Mouse (Mus musculus): Measurements from ENCODE around the gene Prcd. TPM values are rescaled to one million over a fixed set of nuclear protein-coding genes. Genes with fewer than 3 reads are reported as not detected.

Prcd gene
- polyA plus RNA-seq, 1 experiment from 2014 or later = 2.8 TPM

DNA sequence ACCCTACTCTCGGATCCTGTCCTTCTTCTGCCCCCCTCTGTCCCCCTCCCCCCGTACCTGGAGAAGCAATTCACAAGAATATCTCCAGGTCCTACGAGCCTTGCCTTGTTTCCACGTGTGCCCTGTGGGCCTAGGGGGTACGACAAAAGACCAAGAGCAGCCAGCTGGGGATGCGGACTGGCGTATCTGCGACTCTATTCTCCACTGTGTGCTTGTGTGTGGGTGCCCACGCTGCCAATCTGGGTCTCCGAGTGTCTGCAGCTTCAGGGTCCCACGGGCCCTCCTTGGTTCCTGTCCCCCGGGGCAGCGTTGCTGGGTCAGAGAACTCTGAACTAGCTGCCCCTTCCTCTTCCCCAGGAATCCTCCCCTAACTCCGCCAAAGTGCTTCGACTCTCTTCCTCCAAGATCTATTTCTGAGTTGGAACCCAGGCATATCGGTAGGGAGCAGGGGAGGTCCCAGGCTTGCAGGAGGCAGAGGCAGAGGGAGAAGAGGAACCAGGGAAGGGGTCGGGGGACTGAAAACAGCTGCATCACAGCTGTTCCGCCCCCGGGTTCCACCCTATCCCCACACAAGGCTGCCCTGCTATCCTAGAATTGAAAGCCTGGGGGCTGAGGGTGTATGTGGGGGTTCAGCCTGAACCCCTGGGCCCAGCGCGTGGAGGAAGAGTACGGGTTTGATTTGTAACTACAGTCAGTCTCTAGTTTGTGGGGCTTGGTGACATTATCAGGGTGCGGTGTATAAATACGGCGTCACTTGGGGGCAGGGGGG, 820 bp upstream of the Prcd start:
- H3K4me2 ChIP-seq (replicated peaks) = peak overlapping the region; percentile 98
- no peak overlapping the region for H3K27ac ChIP-seq
- ATAC-seq (ENCODE audit: low FRiP score) = no peak
- WGBS = 59% methylated on average over 25 of the region's 25 CpGs
- H3K9ac ChIP-seq = peak overlapping the region; percentile 78
- peak overlapping the region; percentile 55 for H3K4me3 ChIP-seq (replicated peaks; ENCODE audit: low read length)
- no peaks in the 10 kb centered on the region for H3K36me3 ChIP-seq (replicated peaks; ENCODE audit: control insufficient read depth, insufficient read depth)
- H3K9me3 ChIP-seq (ENCODE audit: control insufficient read depth, low read length) = no peaks in the 10 kb centered on the region
- no peak for DNase-seq (ENCODE audit: low spot score)
- peaks cover 19% of the 10 kb centered on the region; the same call in 1 of the 2 replicates for H3K4me1 ChIP-seq (replicated peaks; ENCODE audit: control insufficient read depth, insufficient read depth, low read length)
- H3K27me3 ChIP-seq (ENCODE audit: control insufficient read depth, insufficient read depth, low read length) = 0 out of 2 replicates have a peak, but pooled peaks cover 10% of the 10 kb centered on the region

GRCm38 (mm10) chr11:116653709-116654221, 431 bp downstream of the Prcd start:
- H3K4me1 ChIP-seq (replicated peaks; ENCODE audit: control insufficient read depth, insufficient read depth, low read length) = peaks cover 23% of the 10 kb centered on the region

DNA sequence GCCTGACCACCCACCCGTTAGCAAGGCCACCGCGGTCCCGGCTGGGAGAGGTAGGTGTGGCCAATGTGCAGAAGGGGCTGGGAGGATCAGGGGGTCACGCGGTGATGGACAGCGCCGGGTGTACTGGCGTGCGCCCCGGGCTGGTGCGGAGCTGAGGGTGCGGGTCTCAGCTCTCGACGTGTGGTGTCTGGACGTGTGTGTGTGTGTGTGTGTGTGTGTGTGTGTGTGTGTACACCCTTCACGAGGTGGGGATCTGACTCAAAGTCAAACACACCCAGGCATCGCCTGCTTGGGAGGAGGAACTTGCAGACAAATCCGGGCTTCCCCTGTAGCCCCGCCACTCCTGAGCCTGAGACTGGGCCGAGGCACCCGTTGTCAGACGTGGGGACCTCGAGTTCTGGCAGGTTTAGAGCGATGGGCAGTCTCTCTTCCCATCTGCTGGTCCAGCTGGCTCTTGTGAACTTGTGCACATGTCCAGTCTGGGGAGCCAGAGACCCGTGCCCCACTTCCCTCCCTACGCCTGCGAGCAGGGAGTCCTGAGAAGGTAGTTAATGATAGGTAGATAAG, 1.0 kb downstream of the Prcd start, which contains the start of gene Cygb:
Gene Cygb (minus strand): TSS at position 59 of the 567 bp plus-strand sequence.
- H3K4me1 ChIP-seq (replicated peaks; ENCODE audit: control insufficient read depth, insufficient read depth, low read length) = peaks cover 23% of the 10 kb centered on the region
- peak within 1 kb of the TSS; percentile 98 for H3K4me2 ChIP-seq (replicated peaks)
- WGBS = 7% methylated on average over 28 of the region's 28 CpGs
- H3K27me3 ChIP-seq (ENCODE audit: control insufficient read depth, insufficient read depth, low read length) = 0 out of 2 replicates have a peak, but pooled peaks cover 10% of the 10 kb centered on the region
- H3K36me3 ChIP-seq (replicated peaks; ENCODE audit: control insufficient read depth, insufficient read depth) = no peaks in the 10 kb centered on the region
- peak within 1 kb of the TSS; percentile 78 for H3K9ac ChIP-seq
- no peaks in the 10 kb centered on the region for H3K9me3 ChIP-seq (ENCODE audit: control insufficient read depth, low read length)
- peak; percentile 34 for DNase-seq (ENCODE audit: low spot score)
- peak within 1 kb of the TSS; percentile 55 for H3K4me3 ChIP-seq (replicated peaks; ENCODE audit: low read length)
- no peak for ATAC-seq (ENCODE audit: low FRiP score)
- peak within 1 kb of the TSS; percentile 2; the same call in 1 of the 2 replicates for H3K27ac ChIP-seq

More at GRCm38 (mm10) chr11:116653709-116654221, 431 bp downstream of the Prcd start:
- Histone ChIP-seq H3K9me3 (ENCODE audit: control insufficient read depth, low read length) (no peaks in the 10 kb centered on the region), H3K27me3 (ENCODE audit: control insufficient read depth, insufficient read depth, low read length) (0 out of 2 replicates have a peak, but pooled peaks cover 10% of the 10 kb centered on the region), H3K36me3 (replicated peaks; ENCODE audit: control insufficient read depth, insufficient read depth) (no peaks in the 10 kb centered on the region), H3K27ac (peak overlapping the region; percentile 2; the same call in 1 of the 2 replicates), H3K4me2 (replicated peaks) (peak overlapping the region; percentile 98), H3K4me3 (replicated peaks; ENCODE audit: low read length) (peak overlapping the region; percentile 55), H3K9ac (peak overlapping the region; percentile 78)
- ATAC-seq (ENCODE audit: low FRiP score) = peak; percentile 32
- DNase-seq (ENCODE audit: low spot score) = peak; percentile 45
- 1% methylated on average over 43 of the region's 47 CpGs for WGBS

GRCm38 (mm10) chr11:116656348-116657191, 3.2 kb downstream of the Prcd start:
- DNase-seq (ENCODE audit: low spot score) (no peak), ATAC-seq (ENCODE audit: low FRiP score) (no peak)
- no peak overlapping the region for H3K27ac ChIP-seq
- no peaks in the 10 kb centered on the region for H3K9me3 ChIP-seq (ENCODE audit: control insufficient read depth, low read length)
- no peak overlapping the region for H3K4me2 ChIP-seq (replicated peaks)
- no peak overlapping the region for H3K9ac ChIP-seq
- peaks cover 42% of the 10 kb centered on the region for H3K4me1 ChIP-seq (replicated peaks; ENCODE audit: control insufficient read depth, insufficient read depth, low read length)
- H3K36me3 ChIP-seq (replicated peaks; ENCODE audit: control insufficient read depth, insufficient read depth) = no peaks in the 10 kb centered on the region
- 70% methylated on average over 16 of the region's 16 CpGs for WGBS
- 0 out of 2 replicates have a peak, but pooled peaks cover 10% of the 10 kb centered on the region for H3K27me3 ChIP-seq (ENCODE audit: control insufficient read depth, insufficient read depth, low read length)
- no peak overlapping the region for H3K4me3 ChIP-seq (replicated peaks; ENCODE audit: low read length)

- Histone ChIP-seq H3K9ac (peak overlapping the region; percentile 54), H3K4me1 (replicated peaks; ENCODE audit: control insufficient read depth, insufficient read depth, low read length) (peaks cover 46% of the 10 kb centered on the region), H3K27me3 (ENCODE audit: control insufficient read depth, insufficient read depth, low read length) (0 out of 2 replicates have a peak, but pooled peaks cover 8% of the 10 kb centered on the region), H3K4me2 (replicated peaks) (peak overlapping the region; percentile 54), H3K27ac (peak overlapping the region; percentile 85), H3K36me3 (replicated peaks; ENCODE audit: control insufficient read depth, insufficient read depth) (no peaks in the 10 kb centered on the region), H3K4me3 (replicated peaks; ENCODE audit: low read length) (peak overlapping the region; percentile 26), H3K9me3 (ENCODE audit: control insufficient read depth, low read length) (no peaks in the 10 kb centered on the region)
- 9% methylated on average over 22 of the region's 22 CpGs for WGBS
- ATAC-seq (ENCODE audit: low FRiP score) (peak; percentile 76), DNase-seq (ENCODE audit: low spot score) (peak; percentile 84)
These were observed 4.2 kb downstream of the Prcd start for GRCm38 (mm10) chr11:116657311-116658223.

GRCm38 (mm10) chr11:116658238-116658637, 4.9 kb downstream of the Prcd start:
- no peaks in the 10 kb centered on the region for H3K9me3 ChIP-seq (ENCODE audit: control insufficient read depth, low read length)
- no peaks in the 10 kb centered on the region for H3K36me3 ChIP-seq (replicated peaks; ENCODE audit: control insufficient read depth, insufficient read depth)
- 59% methylated on average over 10 of the region's 10 CpGs for whole genome bisulfite sequencing
- no peak overlapping the region for H3K4me2 ChIP-seq (replicated peaks)
- ATAC-seq (ENCODE audit: low FRiP score) (no peak), DNase-seq (ENCODE audit: low spot score) (no peak)
- H3K9ac ChIP-seq = no peak overlapping the region
- H3K27me3 ChIP-seq (ENCODE audit: control insufficient read depth, insufficient read depth, low read length) = 0 out of 2 replicates have a peak, but pooled peaks cover 2% of the 10 kb centered on the region
- peaks cover 47% of the 10 kb centered on the region for H3K4me1 ChIP-seq (replicated peaks; ENCODE audit: control insufficient read depth, insufficient read depth, low read length)
- peak overlapping the region; percentile 85; the same call in 1 of the 2 replicates for H3K27ac ChIP-seq
- no peak overlapping the region for H3K4me3 ChIP-seq (replicated peaks; ENCODE audit: low read length)

DNA sequence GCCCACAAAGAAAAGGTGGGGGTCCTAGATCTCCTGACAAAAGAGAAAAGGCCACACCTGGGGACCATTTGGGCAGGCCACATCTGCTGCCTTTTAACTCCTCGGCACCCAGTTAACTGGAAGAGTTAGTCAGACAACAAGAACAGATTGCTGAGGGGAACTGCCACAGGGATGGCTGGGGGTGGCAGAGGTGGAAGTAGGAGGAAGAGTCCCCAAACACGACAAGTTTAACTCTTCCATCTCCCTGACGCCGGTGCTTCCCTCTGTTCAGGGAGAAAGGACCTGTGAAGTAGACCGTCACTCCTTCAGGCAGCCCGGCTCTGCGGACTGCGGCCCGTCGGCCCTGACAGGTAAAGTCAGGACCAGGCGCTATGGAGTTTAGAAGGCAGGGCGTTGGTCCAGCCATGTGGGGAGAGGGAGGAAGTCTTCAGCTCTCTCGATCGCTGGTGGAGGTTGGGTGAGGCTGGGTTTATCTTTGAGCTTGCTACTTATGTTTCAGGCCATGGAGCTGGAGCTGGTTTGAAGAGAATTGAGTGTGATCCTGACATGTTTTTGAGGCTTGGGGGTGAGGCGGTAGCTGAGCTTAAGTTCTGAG, 5.8 kb downstream of the Prcd start:
- H3K9me3 ChIP-seq (ENCODE audit: control insufficient read depth, low read length) = no peaks in the 10 kb centered on the region
- H3K4me1 ChIP-seq (replicated peaks; ENCODE audit: control insufficient read depth, insufficient read depth, low read length) = peaks cover 51% of the 10 kb centered on the region
- H3K36me3 ChIP-seq (replicated peaks; ENCODE audit: control insufficient read depth, insufficient read depth) = no peaks in the 10 kb centered on the region
- no peak overlapping the region for H3K9ac ChIP-seq
- ATAC-seq (ENCODE audit: low FRiP score) (no peak), DNase-seq (ENCODE audit: low spot score) (no peak)
- no peak overlapping the region for H3K4me2 ChIP-seq (replicated peaks)
- H3K27me3 ChIP-seq (ENCODE audit: control insufficient read depth, insufficient read depth, low read length) = no peaks in the 10 kb centered on the region
- H3K4me3 ChIP-seq (replicated peaks; ENCODE audit: low read length) = no peak overlapping the region
- H3K27ac ChIP-seq = no peak overlapping the region
- 79% methylated on average over 15 of the region's 15 CpGs for WGBS

DNA sequence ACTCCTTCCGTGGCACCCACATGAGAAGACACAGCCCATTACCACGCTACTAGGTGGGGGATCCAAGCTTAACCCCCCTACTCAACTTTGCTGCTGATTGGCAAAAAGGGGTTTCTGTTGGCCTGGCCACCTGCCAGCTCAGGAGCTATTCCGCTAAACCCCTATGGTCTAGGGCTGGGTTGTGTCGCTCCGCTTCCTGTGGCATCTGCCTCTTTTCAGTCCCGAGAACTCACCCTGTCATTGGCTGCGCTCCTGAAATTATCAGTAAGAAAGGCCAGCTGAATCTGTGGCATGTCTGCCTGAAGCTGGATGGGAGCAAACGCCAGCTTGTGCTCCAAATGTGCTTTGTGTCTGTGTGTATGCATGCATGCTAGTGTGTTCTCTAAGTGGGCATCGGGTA, 6.8 kb downstream of the Prcd start:
- no peaks in the 10 kb centered on the region for H3K9me3 ChIP-seq (ENCODE audit: control insufficient read depth, low read length)
- no peak overlapping the region for H3K4me3 ChIP-seq (replicated peaks; ENCODE audit: low read length)
- no peaks in the 10 kb centered on the region for H3K27me3 ChIP-seq (ENCODE audit: control insufficient read depth, insufficient read depth, low read length)
- H3K4me2 ChIP-seq (replicated peaks) = no peak overlapping the region
- H3K4me1 ChIP-seq (replicated peaks; ENCODE audit: control insufficient read depth, insufficient read depth, low read length) = peaks cover 51% of the 10 kb centered on the region
- DNase-seq (ENCODE audit: low spot score) (no peak), ATAC-seq (ENCODE audit: low FRiP score) (no peak)
- no peak overlapping the region for H3K9ac ChIP-seq
- H3K27ac ChIP-seq = peak overlapping the region; percentile 83
- 50% methylated on average over 9 of the region's 9 CpGs for WGBS
- no peaks in the 10 kb centered on the region for H3K36me3 ChIP-seq (replicated peaks; ENCODE audit: control insufficient read depth, insufficient read depth)

All from hindbrain, embryonic 14.5 days (tissue).